Mouse (Mus musculus): ENCODE measurements around the gene Gmeb1. TPM values are rescaled to one million over a fixed set of nuclear protein-coding genes. Genes with fewer than 3 reads are reported as not detected.

Gene Gmeb1
- polyA plus RNA-seq, 1 experiment from 2014 or later: 34.9 TPM

Small RNA genes within 50 kb of the gene (microRNA-seq; reads per million reads assigned to microRNA genes)
- not detected for gene Gm22033 (ENCODE audit: borderline number of aligned reads)

Other genes starting within 250 kb of the Gmeb1 start
- gene Gm10300, start 186.9 kb downstream of the Gmeb1 start, polyA plus RNA-seq (2014; fragmentation: Nextera tagmentation; extraction: Ambion mirVana): not detected in 2 replicates
- gene Epb41, start 186.3 kb downstream of the Gmeb1 start, polyA plus RNA-seq (2014; fragmentation: Nextera tagmentation; extraction: Ambion mirVana): 139 and 141 TPM in 2 replicates
- 0.11 and 0.18 TPM in 2 replicates for gene Oprd1, start 117.1 kb downstream of the Gmeb1 start, polyA plus RNA-seq (2014; fragmentation: Nextera tagmentation; extraction: Ambion mirVana)
- gene Ythdf2, start 49.3 kb downstream of the Gmeb1 start, polyA plus RNA-seq (2014; fragmentation: Nextera tagmentation; extraction: Ambion mirVana): 159 and 173 TPM in 2 replicates
- 60.5 and 64.6 TPM in 2 replicates for gene Taf12, start 12.8 kb upstream of the Gmeb1 start, polyA plus RNA-seq (2014; fragmentation: Nextera tagmentation; extraction: Ambion mirVana)
- 0.67 and 2.2 TPM in 2 replicates for gene Rab42, start 41.8 kb upstream of the Gmeb1 start, polyA plus RNA-seq (2014; fragmentation: Nextera tagmentation; extraction: Ambion mirVana)
- 76.6 and 79.7 TPM in 2 replicates for gene Trnau1ap, start 67.9 kb upstream of the Gmeb1 start, polyA plus RNA-seq (2014; fragmentation: Nextera tagmentation; extraction: Ambion mirVana)
- 60.6 and 61.5 TPM in 2 replicates for gene Rcc1, start 92.0 kb upstream of the Gmeb1 start, polyA plus RNA-seq (2014; fragmentation: Nextera tagmentation; extraction: Ambion mirVana)
- 23.1 and 26.6 TPM in 2 replicates for gene Phactr4, start 160.9 kb upstream of the Gmeb1 start, polyA plus RNA-seq (2014; fragmentation: Nextera tagmentation; extraction: Ambion mirVana)
- 22.7 and 25.2 TPM in 2 replicates for gene Med18, start 202.3 kb upstream of the Gmeb1 start, polyA plus RNA-seq (2014; fragmentation: Nextera tagmentation; extraction: Ambion mirVana)
- gene Sesn2, start 248.9 kb upstream of the Gmeb1 start, polyA plus RNA-seq (2014; fragmentation: Nextera tagmentation; extraction: Ambion mirVana): 5.8 and 6.0 TPM in 2 replicates